Mouse (Mus musculus) mouse embryonic stem cell (cell line): Measurements from ENCODE around the gene Ephb2.

Source experiments
- in situ Hi-C, 2 experiments: fragments of 300-500 bp; cut with MboI; formaldehyde crosslinking; loops; 1 replicate in 1 of 2; 3 replicates in 1 of 2; pipeline ENCODE4 v1.14.3; 2019 to 2020; ENCODE audit warnings: low sequenced_read_pairs in 2 of 2, low pct_unique_long_range_greater_than_20kb in 1 of 2, mixed read lengths in 1 of 2; ENCODE audit not compliant: unreplicated experiment in 1 of 2

Gene Ephb2

GRCm38 (mm10) chr4:136652528-136652910 is 183.3 kb downstream of the Ephb2 start:
- in situ Hi-C loops = loop anchor here in 1 of 2 experiments (10.0 to 25.0 kb wide), 2 partner anchors 112 to 410 kb away; no protein-coding TSS in a partner anchor

GRCm38 (mm10) chr4:136651882-136652527 is 183.8 kb downstream of the Ephb2 start:
- in situ Hi-C loops = loop anchor here in 1 of 2 experiments (10.0 to 25.0 kb wide), 2 partner anchors 113 to 410 kb away; no protein-coding TSS in a partner anchor

GRCm38 (mm10) chr4:136651357-136651811 is 184.4 kb downstream of the Ephb2 start:
- in situ Hi-C loops = loop anchor here in 1 of 2 experiments (10.0 to 25.0 kb wide), 2 partner anchors 113 to 411 kb away; no protein-coding TSS in a partner anchor

GRCm38 (mm10) chr4:136650261-136650660 is 185.5 kb downstream of the Ephb2 start:
- in situ Hi-C loops = loop anchor here in 1 of 2 experiments (10.0 to 25.0 kb wide), 2 partner anchors 115 to 412 kb away; no protein-coding TSS in a partner anchor

- in situ Hi-C loops = loop anchor here in 1 of 2 experiments (10.0 to 25.0 kb wide), 2 partner anchors 115 to 413 kb away; no protein-coding TSS in a partner anchor
These were observed 186.2 kb downstream of the Ephb2 start for GRCm38 (mm10) chr4:136649480-136650196.

- in situ Hi-C loops = no loop called here
These were observed 186.8 kb downstream of the Ephb2 start for GRCm38 (mm10) chr4:136648922-136649479.

- in situ Hi-C loops = no loop called here
These were observed 196.9 kb downstream of the Ephb2 start for GRCm38 (mm10) chr4:136638890-136639289.

- in situ Hi-C loops = no loop called here
These were observed 197.5 kb downstream of the Ephb2 start for GRCm38 (mm10) chr4:136638230-136638750.

GRCm38 (mm10) chr4:136637563-136638229 is 198.1 kb downstream of the Ephb2 start:
- in situ Hi-C loops = no loop called here

- in situ Hi-C loops = no loop called here
These were observed 198.7 kb downstream of the Ephb2 start for GRCm38 (mm10) chr4:136636983-136637562.

- in situ Hi-C loops = no loop called here
These were observed 199.3 kb downstream of the Ephb2 start for GRCm38 (mm10) chr4:136636511-136636910.

- in situ Hi-C loops = no loop called here
These were observed 199.8 kb downstream of the Ephb2 start for GRCm38 (mm10) chr4:136635995-136636394.

- in situ Hi-C loops = no loop called here
These were observed 204.4 kb downstream of the Ephb2 start for GRCm38 (mm10) chr4:136631237-136631994.

- in situ Hi-C loops = loop anchor here in 1 of 2 experiments (10.0 kb wide), 1 partner anchor 242 kb away; no protein-coding TSS in a partner anchor
These were observed 209.2 kb downstream of the Ephb2 start for GRCm38 (mm10) chr4:136626590-136626989.

GRCm38 (mm10) chr4:136622388-136622787 is 213.4 kb downstream of the Ephb2 start, which contains the start of gene Lactbl1:
TSS of gene Lactbl1 (plus strand) at chr4:136622621.
- in situ Hi-C loops = loop anchor here (10.0 to 25.0 kb wide), 2 partner anchors 238 to 385 kb away; partner anchors contain the start of gene Tcea3 (in 1 of the 2)

GRCm38 (mm10) chr4:136621956-136622355 is 213.8 kb downstream of the Ephb2 start:
- in situ Hi-C loops = loop anchor here (10.0 to 25.0 kb wide), 2 partner anchors 237 to 385 kb away; partner anchors contain the start of gene Tcea3 (in 1 of the 2)

- in situ Hi-C loops = loop anchor here (10.0 to 25.0 kb wide), 2 partner anchors 237 to 384 kb away; partner anchors contain the start of gene Tcea3 (in 1 of the 2)
These were observed 214.5 kb downstream of the Ephb2 start for GRCm38 (mm10) chr4:136621336-136621735.
